Mouse (Mus musculus): ENCODE measurements around the gene Ptprg. TPM values are rescaled to one million over a fixed set of nuclear protein-coding genes. Genes with fewer than 3 reads are reported as not detected.
"Not testable (repeated sequence)": the region's sequence is repeated elsewhere in the genome, so short reads cannot be mapped to it uniquely, and the experiment has no call there.

Ptprg gene
- polyA plus RNA-seq, 1 experiment, result 57.2 TPM

DNA sequence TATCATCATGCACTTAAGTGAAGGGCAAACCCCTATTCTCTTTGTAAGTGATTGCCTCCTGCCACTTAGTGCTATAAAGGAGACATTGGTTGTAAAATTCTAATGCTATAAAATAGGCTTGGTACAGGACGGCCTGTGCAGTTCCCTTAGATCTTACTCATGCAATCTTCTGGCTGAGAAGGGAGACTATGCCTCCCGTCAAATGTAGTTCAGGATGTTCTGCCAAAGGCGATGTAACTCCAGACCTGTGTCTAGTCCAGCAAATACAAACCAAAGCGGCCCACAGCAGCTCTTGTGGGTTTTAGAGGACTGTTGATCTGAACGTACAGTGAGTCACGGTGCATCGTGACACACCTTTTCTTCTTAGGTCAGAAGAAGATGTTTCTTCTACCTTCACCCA is 505.8 kb downstream of the Ptprg start:
- no peak for DNase-seq (ENCODE audit: low read depth)

DNA sequence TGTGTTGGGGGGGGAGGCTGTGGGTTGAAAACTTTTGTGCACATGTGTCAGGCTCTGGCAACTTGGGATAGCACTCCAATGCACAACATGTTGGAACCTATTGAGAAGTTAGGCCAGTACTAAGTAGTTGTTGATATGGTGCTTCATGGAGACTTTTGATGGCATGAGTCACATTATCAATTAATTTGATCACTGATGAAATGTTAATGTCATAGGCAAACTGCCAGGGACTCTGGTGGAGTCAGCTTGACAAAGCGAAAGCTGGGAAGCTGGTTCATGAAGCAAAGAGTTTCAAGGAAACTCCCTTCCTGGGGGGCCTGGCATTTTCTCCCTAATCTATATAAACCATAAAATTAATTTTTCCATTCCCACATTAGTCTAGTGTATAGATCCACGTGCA is 508.0 kb downstream of the Ptprg start:
- DNase-seq (ENCODE audit: low read depth), result not testable (repeated sequence)

DNA sequence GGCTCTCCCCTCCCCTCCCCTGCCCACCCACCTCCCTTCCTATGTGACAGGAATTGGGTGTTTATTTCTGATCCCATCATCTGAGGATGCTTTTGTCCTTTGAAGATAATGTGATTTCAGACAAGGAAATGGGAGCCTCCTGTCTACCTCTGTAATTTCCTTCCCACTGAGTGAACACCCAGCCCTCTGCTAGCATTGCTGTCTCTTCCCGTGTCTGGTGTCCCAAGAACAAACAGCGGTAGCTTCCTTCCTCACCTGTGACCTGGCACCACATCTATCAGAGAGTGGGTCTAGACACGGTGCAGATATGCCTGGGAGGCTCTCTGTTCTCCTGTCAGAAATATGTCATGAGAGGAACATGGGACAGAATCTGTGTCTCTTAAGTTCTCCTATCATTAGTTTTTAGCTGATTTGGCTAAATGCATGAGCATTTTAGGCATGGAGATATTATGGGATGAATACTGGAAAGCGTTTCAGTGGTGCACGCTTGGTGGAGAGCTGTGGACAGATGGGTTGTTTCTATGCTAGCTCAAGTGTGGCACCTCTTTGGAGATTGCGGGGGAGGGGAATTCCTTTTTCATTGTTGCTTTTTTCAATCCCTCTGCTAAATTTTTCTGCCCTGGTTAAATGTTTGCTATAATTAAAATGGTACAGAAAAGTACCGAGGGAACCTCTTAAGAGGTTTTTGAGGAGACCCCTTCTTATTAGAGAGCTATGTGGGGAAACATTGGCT is 509.5 kb downstream of the Ptprg start:
- no peak for DNase-seq (ENCODE audit: low read depth)

DNA sequence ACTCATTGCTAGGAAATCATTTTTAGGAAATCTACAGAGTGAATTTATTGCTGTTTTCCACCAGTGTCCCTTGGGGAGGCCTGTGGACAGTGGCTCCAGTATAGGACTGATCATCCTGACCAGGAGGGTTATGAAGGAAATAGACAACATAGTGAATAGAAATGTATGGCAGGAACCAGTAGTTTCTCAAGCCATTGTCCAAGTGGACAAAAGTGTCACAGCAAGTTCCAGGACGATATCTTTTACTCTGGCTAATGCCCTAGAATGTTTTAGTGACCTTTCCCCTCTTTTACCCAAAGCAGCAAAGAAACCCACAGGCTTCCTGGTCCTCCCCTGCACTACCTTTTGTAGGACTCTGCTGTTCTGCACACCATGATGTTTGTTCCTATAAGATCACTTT is 511.7 kb downstream of the Ptprg start:
- DNase-seq (ENCODE audit: low read depth), result no peak

DNA sequence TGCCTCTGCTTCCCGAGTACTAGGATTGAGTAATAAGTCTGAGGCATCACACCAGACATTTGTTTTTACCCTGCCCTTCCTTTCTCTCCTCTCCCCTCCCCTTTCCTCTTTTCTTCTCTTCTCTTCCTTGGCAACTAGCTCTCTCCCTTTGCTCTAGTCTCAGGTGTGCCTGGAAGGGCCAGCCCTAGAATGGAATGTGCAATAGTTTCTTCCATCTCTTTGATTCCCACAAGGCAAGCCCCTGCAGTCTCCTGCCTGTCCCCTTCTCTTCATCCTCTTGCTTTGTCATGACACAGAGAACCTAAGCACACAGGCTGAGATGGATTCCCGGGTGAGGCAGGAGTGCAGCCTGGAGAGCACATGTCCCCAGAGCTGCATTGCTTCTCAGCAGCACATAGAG is 512.4 kb downstream of the Ptprg start:
- DNase-seq (ENCODE audit: low read depth), result no peak

DNA sequence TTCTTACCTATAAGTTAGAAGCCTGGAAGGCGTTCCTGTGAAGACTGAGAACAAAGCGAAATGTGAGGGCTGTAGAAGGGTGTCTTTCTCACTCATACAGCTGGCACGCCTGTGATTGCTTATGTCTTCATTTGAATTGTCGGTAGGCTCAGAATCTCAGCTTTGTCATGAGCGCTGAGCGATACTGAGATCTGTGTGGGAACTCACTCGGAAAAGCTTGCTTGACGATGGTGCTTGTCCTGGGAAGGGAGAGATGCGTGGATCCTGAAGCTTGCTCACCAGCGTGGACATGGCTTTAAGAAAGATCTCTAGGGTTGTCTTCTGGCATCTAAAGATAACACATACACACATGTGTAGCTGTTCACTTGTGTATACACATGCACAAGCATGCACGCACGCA is 516.4 kb downstream of the Ptprg start:
- no peak for DNase-seq (ENCODE audit: low read depth)

DNA sequence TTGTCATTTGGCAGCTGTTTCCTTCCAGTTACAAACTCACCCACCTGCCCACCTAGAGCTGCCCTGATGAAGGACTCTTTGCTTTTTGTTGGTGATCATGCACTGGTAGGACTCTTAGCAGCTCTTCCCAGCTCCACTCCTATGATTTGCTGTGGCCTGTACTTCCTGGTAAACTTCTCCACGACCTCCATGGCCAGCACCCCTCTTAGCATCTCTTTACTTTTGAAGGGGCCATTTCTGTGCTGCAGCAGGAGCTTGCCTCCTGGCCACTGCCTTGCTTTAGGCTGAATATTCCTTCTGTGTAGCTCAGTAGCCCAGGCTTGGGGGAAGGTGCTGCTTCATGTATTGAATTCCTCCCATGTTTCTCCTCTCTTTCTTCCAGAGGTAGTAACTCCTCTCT is 517.0 kb downstream of the Ptprg start:
- no peak for DNase-seq (ENCODE audit: low read depth)

DNA sequence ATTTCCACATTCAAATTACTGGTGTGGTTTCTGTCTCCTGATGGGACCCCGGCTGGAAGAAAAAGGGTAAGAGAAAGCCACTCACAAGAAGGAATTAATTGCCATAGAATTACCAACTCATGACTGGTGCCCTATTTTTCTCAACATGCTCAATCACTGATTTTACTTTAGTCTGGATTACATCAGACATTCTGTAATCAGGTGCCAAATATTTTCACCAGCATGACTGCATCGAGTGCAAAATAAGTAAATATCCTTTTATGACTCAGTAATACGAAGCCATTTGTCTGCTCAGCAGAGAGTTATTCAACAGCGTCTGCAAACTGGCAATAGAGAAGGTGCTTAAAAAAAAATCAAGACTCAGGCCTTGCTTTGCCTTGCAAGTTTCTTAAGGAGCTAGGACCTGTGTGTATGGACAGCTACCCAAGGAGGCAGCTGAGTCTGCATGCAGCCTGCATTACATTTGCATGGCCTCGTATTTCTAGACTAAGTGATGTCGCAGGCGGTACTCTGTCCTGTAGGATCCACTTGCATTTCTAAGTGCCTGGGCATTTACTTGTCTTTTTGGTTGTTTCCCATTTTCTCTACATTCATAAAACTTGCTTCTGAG is 517.6 kb downstream of the Ptprg start:
- no peak for DNase-seq (ENCODE audit: low read depth)

DNA sequence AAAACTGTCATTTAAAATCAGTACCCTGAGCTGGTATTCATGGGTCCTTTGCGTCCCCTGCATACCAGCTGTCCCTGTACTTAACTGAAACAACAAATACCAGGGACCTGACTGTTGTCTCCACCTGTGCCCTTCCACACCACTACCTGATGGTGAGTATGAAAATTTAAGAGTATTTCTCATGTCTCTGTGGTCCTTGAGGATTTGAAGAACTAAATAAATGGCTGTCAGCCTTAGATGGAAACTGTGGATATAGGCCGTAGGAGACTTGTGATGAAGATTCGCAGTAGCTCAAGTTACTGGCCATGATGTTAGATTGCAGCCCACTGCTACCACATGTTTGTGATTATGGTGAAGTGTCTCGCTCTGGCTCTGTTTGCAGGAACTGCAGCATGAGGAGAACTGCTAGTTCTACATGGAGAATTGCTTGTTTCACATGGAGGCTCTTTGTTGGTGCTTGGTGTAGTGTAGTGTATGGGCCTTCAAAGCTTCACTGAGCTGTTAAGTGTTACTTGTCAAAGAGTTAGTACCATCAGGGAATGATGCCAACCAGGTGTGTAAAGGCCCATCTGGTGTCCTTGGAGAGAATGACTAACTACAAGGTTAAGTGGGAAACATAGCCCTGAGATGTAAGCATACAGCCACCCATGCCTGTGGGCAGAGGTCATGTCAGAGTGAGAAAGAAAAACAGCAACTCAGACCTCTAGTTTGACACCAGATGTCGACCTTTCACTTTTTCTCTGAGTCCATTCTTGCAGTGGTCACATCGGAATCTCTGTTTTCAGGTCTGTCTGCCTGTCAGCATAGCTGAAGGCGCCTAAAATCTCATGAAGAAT is 518.9 kb downstream of the Ptprg start:
- no peak for DNase-seq (ENCODE audit: low read depth)

DNA sequence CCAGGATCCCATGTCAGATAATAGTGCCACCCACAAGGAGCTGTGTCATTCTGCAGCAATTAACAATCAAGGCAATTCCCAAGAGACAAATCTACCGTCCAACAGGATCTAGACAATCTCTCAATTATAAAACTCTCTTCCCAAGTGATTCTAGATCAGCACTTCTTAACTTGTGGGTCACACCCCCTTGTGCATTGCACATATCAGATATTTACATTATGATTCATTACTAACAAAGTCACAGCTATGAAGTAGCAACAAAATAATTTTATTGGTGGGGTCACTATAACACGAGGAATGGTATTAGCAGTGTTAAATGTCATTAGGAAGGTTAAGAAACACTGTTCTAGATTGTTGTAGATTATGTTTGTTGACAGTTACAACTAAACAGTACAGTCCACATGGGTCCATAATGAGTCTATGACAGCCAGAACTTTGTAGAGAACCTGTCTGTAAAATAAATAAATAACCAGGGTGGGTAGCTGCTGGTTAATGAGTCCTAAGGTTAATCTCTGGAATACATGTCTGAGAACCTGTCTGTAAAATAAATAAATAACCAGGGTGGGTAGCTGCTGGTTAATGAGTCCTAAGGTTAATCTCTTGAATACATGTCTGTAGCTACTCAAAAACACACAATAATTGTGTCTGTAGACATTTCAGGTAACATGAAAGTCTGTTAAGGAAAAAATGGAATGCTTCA is 520.2 kb downstream of the Ptprg start:
- DNase-seq (ENCODE audit: low read depth), result no peak

DNA sequence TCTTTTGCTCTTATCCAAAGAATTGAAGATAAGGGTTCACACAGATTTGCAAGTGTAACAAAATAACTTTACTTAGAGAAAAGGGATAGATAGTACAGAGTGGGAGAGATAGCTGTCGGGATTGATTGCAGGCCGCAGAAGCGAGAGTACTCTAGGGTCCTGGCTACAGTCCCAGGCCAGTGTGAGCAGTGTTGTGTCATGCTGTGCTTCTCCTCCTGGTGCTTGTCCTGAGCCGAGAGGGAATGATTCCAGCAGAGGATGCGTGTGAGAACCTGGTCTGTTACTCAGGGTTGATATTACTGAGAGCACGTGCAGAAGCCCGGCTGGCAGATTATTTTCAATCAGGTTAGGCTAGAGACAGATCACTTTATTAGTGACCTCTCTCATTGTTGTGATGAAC is 523.9 kb downstream of the Ptprg start:
- DNase-seq (ENCODE audit: low read depth), result no peak

DNA sequence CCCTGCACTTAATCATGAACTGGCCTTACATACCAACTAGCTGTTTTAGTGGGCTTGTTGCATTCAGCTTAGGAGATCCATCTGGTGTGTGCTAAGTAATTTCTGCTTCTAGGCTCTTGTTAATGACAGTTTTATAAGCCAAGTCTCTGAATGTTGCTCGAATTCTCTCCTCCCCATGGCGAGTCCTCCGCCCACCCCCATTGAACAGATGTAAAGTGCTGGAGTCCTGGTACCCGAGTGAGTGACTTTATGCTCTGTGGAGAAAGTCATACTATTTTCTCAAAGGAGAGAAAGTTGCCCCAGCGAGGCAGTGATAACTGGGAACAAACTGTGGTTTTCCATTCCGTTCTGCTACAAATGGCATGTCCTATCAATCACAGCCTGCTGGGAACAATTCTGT is 525.9 kb downstream of the Ptprg start:
- no peak for DNase-seq (ENCODE audit: low read depth)

DNA sequence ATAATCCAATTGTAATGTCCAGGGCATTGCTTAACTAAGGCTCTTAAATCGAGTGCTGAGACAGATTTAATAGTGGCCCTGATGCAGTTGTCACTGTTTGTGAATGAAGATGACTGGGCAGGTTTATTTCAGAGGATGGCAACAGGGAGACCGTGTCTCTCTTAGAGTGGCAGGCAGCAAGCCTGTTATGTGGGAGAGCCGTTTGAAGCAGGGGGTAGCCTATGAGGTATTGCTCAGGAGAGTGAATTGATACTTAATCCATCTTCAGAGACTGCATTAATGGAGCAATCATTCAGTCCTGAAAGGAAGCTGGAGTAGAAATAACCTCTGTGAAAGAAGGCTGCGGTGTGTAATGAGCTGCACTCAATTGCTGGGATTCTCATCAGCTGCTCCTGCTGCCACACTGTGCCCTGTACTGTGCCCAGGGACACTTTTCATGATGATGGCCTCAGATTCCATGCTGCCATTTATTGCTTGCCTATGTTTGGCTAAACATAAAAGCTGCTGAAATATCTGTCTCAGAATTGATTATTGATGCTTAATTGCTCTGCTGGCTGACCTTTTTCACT is 526.6 kb downstream of the Ptprg start:
- no peak for DNase-seq (ENCODE audit: low read depth)

DNA sequence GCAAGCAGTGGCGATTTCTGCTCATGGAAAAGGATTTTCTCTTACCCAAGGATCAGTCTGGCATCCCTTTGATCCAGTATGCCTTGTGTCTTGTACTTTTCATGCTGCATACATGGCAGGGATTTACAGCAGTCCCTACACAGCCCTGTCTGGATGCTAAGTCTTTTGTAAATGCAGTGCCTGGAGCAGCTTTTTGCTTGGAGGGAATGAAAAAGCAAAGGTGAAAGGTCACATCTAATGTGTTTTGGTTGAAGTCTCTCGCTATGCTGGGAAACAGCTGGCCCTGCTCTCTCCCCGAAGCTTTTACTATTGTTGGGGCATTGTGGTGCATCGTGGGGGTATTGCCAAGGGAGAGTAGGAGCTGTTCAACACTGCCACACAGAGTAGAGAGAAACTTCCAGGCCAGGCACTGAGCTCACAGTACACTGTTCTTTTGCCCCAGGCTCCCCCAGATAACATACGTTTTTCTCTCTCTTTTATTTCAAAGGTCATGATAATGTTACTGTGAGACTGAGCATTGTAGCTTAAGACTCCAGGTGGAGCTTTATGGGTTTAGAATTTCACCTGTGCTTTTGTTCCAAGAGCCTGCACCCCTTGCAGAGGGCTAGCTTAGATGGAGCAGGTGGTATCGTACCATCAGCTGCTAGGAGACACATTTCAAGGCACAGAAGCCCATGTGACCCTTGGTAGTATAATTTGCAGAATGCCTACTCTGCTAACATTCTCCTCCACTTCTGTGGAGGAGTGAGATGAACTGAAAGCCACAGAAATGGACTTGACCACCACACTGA is 529.0 kb downstream of the Ptprg start:
- no peak for DNase-seq (ENCODE audit: low read depth)

DNA sequence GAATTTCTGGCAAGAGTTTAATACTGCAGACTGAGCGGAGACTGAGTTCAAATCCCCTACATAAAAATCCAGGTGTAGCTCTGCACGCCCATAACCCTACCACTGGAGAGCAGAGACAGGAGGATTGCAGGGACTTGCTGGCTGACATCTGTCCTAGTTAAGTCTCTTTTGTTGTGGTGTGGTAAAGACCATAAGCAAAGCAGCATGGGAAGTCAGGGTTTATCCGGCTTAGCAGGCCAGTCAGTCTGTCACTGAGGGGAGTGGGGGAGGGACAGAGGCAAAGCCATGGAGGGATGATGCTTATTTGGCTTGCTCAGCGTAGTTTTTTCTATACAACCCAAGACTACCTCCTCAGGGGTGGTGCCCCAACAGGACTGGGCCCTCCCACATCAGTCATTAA is 530.7 kb downstream of the Ptprg start:
- no peak for DNase-seq (ENCODE audit: low read depth)

DNA sequence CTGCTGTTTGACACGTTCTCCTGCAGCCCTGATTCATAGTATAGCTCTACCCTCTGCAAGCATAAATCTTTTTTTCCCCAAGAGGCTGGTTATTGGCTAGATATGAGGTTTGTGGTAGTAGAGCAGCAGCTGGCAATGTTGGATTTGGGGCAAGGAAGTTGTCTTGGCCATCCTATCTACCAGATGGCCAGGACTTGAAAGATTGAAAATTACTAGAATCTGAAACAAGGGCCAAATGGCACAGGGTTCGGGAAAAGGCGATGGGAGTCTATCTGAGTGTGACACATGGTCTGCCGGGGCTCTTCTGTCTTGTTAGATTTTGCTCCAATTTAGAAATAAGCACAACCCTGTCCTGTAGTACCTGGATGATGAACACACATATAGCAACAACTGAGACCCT is 531.7 kb downstream of the Ptprg start:
- DNase-seq (ENCODE audit: low read depth), result no peak

DNA sequence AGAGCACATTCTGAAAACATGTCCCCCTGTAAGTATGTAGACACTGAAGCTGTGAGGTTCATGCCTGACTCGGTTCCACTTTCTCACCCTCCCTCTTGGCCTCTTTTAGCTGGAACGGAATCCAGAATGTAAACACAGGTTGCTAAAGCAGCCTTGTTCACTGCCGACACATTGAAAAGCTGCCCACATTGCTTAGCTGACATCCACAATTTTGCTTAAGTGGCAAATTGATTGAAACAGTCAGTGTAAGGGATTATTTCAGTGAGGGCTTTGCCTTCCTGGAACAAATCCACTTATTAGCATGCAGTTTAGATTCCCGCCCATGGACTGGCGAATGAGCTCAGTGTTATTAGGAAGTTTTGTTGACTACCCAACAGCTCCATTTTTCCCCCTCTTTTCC is 532.8 kb downstream of the Ptprg start:
- DNase-seq (ENCODE audit: low read depth), result no peak

DNA sequence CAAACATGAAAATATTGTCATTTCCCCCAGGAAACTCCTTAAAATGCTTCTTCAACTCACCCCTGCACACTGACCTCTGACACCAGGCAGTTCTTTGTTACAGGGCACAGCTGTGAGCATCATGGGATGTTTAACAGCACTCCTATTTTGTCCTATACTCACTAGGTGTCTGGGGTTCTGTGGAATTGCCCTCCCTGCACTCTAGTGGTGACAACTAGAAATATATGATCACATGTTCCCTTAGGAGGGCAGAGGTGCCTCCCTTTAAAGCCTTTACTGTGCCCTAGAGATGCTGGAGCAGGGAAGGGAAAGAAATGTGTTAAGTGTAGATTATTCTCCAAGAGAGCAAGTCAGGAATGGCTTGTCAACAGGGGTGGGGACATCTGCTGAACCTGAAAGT is 536.6 kb downstream of the Ptprg start:
- DNase-seq (ENCODE audit: low read depth), result no peak

DNA sequence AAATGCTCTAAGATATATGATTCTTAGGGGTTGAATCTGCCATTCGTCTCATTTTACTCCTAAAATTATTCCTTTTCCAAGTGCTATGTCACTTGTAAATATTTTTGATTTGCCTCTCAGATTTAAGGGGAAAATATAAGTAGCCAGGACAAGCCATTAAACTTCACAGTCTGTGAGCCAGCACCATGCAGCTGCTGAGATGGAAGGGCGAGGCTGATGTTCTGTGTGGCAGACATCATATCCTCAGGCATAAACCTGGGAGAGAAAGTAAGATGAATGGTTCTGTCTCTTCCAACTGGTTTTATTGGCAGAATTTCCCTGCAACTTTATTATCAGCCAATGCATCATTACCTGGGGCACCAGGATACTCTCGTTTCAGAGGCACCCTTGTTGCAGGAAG is 538.4 kb downstream of the Ptprg start:
- DNase-seq (ENCODE audit: low read depth), result no peak

DNA sequence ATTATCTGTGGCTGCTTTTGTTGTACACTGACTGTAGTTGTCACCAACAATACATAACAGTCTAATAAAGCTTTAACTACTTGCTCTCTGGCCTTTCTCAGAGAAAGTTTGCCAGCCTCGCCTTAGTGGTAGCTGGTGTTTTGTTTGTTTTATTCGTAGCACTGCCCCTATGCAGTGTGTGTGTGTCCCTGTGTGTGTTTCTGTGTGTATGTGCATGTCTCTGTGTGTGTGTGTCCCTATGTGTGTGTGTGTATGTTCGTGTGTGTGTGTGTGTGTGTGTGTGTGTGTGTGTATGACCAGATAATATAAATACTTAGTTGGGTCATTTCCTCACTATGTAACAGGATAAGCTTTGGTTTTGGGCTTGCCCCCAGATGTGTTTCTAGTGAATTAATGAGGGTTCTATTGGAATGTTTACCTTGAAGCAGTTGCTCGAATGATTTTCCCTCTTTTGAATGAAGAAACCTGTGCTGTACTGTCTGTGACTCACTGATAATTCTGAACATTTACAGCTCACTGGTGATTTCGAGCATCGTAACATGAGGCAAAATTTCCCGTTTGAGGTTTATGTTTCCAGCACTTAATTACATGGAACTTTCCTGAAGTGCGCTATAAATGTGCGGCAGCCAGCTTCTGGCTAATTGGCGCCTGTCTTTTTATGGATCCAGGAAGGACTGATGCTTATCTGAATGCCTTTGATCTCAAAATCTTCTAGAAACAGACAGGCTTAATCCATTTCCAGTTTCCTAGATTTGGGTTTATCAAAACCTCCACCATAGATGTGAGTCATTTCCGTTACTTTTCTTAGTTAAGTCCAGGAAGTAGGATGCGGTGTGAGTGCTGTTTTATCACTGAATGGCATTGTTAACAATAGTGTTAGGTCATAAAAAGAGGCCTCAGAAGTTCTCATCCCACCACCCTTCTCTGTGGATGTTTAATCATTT is 546.3 kb downstream of the Ptprg start:
- DNase-seq (ENCODE audit: low read depth), result no peak

Data from gonadal fat pad, adult 2 months (tissue).